Mouse (Mus musculus): Measurements from ENCODE around the gene Shisal2b.

The Shisal2b gene

GRCm38 (mm10) chr13:104816635-104817571 lies 46.8 kb downstream of the Shisal2b start, which contains the start of gene Cwc27:
TSS of gene Cwc27 (minus strand) at chr13:104817142.
- DNase-seq = peak; percentile 72

GRCm38 (mm10) chr13:104816270-104816634 lies 47.4 kb downstream of the Shisal2b start:
- DNase-seq = no peak

GRCm38 (mm10) chr13:104805681-104806080 lies 58.0 kb downstream of the Shisal2b start:
- no peak for DNase-seq

- DNase-seq = no peak
Observed at GRCm38 (mm10) chr13:104799566-104800182, 64.0 kb downstream of the Shisal2b start.

- no peak for DNase-seq
Observed at GRCm38 (mm10) chr13:104799067-104799466, 64.6 kb downstream of the Shisal2b start.
